Mouse (Mus musculus) ES-E14 (cell line): ENCODE results near the gene Wfdc16.

ENCODE experiments used
- CHD2 ChIP-seq: IDR thresholded peaks from 2 replicates; pipeline ENCODE4 v1.6.1; 2014; ENCODE audit warnings: mild to moderate bottlenecking, low read depth, low read length, inconsistent platforms
- MAFK ChIP-seq: IDR thresholded peaks from 2 replicates; pipeline ENCODE4 v1.6.1; 2014; ENCODE audit warnings: mild to moderate bottlenecking, low read depth, low read length, inconsistent platforms; ENCODE audit not compliant: insufficient read depth

- TF ChIP-seq MAFK (no peak), CHD2 (no peak)
These were observed 3.5 kb upstream of the Wfdc16 start for GRCm38 (mm10) chr2:164641881-164642673.
